Mouse (Mus musculus): ENCODE results near the gene Spty2d1.
"Not testable (repeated sequence)": the region's sequence is repeated elsewhere in the genome, so short reads cannot be mapped to it uniquely, and the experiment has no call there.

The Spty2d1 gene

DNA sequence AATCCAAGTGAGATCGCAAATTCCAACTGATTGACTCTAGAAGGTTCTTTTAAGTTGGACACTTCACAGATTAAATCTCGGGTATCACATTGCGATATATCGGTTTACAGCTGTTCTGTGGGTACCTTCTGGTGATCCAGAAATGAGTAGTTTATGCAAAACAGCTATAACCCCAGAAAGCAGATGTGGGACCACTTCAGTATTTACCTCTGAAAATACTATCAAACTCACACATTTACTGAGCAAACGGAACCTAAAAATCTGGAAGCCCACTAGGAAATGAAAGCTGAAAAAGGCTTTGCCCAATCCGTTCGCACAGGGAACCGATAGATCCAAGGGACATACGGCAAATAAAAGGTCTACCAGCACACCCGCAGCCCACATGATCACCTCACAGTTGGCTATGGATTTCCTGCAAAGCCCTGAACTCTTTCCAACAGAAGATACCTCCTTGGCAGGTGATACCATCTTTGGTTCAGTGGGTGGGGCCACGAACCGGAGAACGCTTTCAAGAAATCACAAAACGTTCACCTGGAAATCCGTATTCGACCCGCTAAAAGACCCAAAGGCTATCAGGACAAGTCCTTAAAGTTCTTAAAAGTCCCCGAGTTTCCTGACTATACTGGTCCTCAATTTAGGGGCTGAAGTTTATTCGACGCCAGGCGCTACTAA, 966 bp downstream of the Spty2d1 start:
- no peaks in the 10 kb centered on the region for H3K27me3 ChIP-seq (ENCODE audit: control insufficient read depth, insufficient read depth, low read length, poor library complexity, severe bottlenecking)
- peak; percentile 53 for DNase-seq (ENCODE audit: low read depth, low spot score)
- no peaks in the 10 kb centered on the region for H3K36me3 ChIP-seq (ENCODE audit: control insufficient read depth, insufficient read depth, low read length, poor library complexity, severe bottlenecking)

- peaks cover 3% of the 10 kb centered on the region; the same call in 1 of the 2 replicates for H3K36me3 ChIP-seq (ENCODE audit: control insufficient read depth, insufficient read depth, low read length, poor library complexity, severe bottlenecking)
- H3K27me3 ChIP-seq (ENCODE audit: control insufficient read depth, insufficient read depth, low read length, poor library complexity, severe bottlenecking) = no peaks in the 10 kb centered on the region
- no peak for DNase-seq (ENCODE audit: low read depth, low spot score)
These were observed 4.6 kb downstream of the Spty2d1 start for GRCm38 (mm10) chr7:47003411-47004115.

DNA sequence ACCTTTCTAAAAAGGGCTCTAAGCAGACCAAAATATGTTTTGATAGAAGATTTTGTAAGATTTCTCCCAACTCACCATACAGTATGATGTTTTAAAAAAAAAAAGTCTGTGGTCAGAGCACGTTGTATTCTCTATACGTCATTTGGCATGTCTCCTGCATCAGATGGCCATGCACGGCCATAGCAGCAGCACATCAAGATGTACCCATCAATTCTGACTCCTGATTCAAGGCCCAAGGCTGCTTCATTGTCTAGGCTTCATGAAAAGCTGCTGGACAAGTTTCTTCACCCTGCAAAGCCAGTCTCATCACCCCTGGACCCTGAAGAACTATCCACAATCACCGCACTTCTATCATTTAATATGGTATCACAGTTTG, 6.3 kb downstream of the Spty2d1 start:
- Histone ChIP-seq H3K27me3 (ENCODE audit: control insufficient read depth, insufficient read depth, low read length, poor library complexity, severe bottlenecking) (no peaks in the 10 kb centered on the region), H3K36me3 (ENCODE audit: control insufficient read depth, insufficient read depth, low read length, poor library complexity, severe bottlenecking) (peaks cover 3% of the 10 kb centered on the region; the same call in 1 of the 2 replicates)
- no peak for DNase-seq (ENCODE audit: low read depth, low spot score)

GRCm38 (mm10) chr7:47001125-47001899, 6.9 kb downstream of the Spty2d1 start:
- DNase-seq (ENCODE audit: low read depth, low spot score) = no peak
- Histone ChIP-seq H3K36me3 (ENCODE audit: control insufficient read depth, insufficient read depth, low read length, poor library complexity, severe bottlenecking) (peaks cover 3% of the 10 kb centered on the region; the same call in 1 of the 2 replicates), H3K27me3 (ENCODE audit: control insufficient read depth, insufficient read depth, low read length, poor library complexity, severe bottlenecking) (no peaks in the 10 kb centered on the region)

DNA sequence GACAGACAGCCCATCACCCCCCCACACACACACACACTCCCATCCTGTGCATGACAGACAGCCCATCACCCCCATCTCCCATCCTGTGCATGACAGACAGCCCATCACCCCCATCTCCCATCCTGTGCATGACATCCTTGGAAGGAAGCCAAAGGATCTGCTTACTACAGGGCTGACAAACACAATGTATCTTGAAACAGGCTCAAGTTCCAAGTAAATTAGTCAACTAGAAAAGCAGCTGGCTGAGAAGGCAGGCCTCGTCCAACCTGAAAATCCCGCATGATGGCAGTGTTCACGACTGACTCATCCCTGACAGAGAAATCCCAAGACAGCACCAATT, 7.6 kb downstream of the Spty2d1 start:
- peaks cover 3% of the 10 kb centered on the region; the same call in 1 of the 2 replicates for H3K36me3 ChIP-seq (ENCODE audit: control insufficient read depth, insufficient read depth, low read length, poor library complexity, severe bottlenecking)
- H3K27me3 ChIP-seq (ENCODE audit: control insufficient read depth, insufficient read depth, low read length, poor library complexity, severe bottlenecking) = no peaks in the 10 kb centered on the region
- DNase-seq (ENCODE audit: low read depth, low spot score) = no peak

DNA sequence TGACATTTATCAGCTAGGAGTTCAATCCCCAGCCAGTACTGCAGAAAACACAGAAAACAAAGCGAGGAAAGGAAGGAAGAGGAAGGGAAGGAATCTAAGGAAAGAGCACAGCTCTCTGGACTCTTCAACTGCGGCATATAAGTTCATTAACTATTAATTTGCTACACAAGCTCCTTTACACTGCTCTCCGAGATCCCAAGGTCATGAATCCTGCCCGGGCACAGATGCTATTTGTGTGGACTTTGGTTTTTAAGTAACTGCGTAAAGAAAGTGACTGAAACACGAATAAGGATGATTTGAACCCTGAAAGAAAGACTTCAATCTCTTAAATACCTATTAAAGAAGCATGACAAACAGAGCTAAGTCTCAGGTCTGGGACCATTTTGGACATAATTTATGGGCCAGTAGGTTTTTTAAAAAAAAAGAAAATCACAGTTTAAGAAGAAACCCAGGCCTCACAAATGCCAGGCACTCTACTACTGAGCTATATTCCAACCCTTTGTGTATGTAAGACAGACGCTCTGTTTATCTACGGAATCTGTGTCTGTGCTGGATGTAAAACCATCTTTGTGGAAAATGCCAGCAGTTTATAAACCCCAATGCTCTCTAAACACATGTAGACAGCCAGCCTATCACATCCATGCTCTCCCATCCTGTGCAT, 8.1 kb downstream of the Spty2d1 start:
- Histone ChIP-seq H3K27me3 (ENCODE audit: control insufficient read depth, insufficient read depth, low read length, poor library complexity, severe bottlenecking) (no peaks in the 10 kb centered on the region), H3K36me3 (ENCODE audit: control insufficient read depth, insufficient read depth, low read length, poor library complexity, severe bottlenecking) (peaks cover 5% of the 10 kb centered on the region; the same call in 1 of the 2 replicates)
- no peak for DNase-seq (ENCODE audit: low read depth, low spot score)

GRCm38 (mm10) chr7:46998942-46999341, 9.3 kb downstream of the Spty2d1 start:
- peak; percentile 25 for DNase-seq (ENCODE audit: low read depth, low spot score)
- Histone ChIP-seq H3K27me3 (ENCODE audit: control insufficient read depth, insufficient read depth, low read length, poor library complexity, severe bottlenecking) (no peaks in the 10 kb centered on the region), H3K36me3 (ENCODE audit: control insufficient read depth, insufficient read depth, low read length, poor library complexity, severe bottlenecking) (peaks cover 7% of the 10 kb centered on the region)

DNA sequence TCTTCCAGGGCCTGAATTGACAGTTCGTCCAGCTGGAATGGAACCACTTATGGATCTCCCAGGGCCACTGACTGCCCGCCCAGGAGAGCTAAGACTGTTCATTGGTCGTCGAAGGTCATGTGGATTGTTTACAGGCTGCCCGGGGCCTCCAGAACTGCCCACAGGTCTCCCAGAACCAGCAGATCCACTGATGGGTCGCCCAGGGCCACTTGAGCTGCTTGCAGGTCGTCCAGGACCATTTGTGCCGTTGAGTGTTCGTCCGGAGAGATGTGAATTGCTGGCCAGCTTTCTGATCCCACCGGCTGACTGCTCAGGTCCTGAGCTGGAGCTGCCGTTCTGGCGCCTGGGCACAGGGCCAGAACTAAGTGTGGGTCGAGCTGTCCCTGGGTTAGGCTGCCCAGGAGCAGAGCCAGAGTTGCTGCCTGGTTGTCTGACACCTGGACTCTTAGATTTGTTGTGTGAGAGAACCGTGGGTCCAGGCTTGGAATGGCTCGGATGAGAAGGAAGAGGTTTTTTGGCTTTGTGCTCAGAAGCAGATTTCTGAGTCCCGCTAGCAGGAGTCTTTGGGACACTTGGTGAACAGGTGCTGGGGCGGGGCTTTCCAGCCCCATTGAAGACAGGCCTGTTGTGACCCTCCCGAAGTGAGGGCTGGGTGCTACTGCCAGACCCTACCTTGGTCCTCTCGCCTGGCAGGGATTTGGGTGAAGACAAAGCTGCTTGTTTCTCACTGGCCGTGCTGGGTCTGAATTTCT, 10.4 kb downstream of the Spty2d1 start:
- H3K36me3 ChIP-seq (ENCODE audit: control insufficient read depth, insufficient read depth, low read length, poor library complexity, severe bottlenecking) = peaks cover 10% of the 10 kb centered on the region
- no peak for DNase-seq (ENCODE audit: low read depth, low spot score)
- no peaks in the 10 kb centered on the region for H3K27me3 ChIP-seq (ENCODE audit: control insufficient read depth, insufficient read depth, low read length, poor library complexity, severe bottlenecking)

- H3K27me3 ChIP-seq (ENCODE audit: control insufficient read depth, insufficient read depth, low read length, poor library complexity, severe bottlenecking) = no peaks in the 10 kb centered on the region
- DNase-seq (ENCODE audit: low read depth, low spot score) = no peak
- peaks cover 10% of the 10 kb centered on the region for H3K36me3 ChIP-seq (ENCODE audit: control insufficient read depth, insufficient read depth, low read length, poor library complexity, severe bottlenecking)
These were observed 11.2 kb downstream of the Spty2d1 start for GRCm38 (mm10) chr7:46997008-46997407.

DNA sequence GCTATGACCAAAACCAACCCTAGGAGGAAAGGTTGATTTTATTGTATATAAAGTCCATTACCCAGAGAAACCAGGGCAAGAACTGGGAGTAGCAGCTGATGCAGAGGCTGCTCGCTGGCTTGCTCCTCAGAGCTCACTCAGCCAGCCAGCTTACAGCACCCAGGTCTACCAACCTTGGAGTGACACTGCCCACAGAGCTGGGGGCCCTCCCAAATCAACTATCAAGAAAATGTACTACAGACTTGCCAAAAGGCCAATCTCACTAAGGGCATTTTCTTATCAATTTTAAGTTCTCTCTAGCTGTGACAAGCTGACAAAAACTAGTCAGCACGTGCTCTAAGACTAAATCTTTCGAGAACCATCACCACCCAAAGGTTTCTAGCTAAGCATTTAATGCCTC, 12.7 kb downstream of the Spty2d1 start:
- H3K27me3 ChIP-seq (ENCODE audit: control insufficient read depth, insufficient read depth, low read length, poor library complexity, severe bottlenecking) = no peaks in the 10 kb centered on the region
- DNase-seq (ENCODE audit: low read depth, low spot score) = no peak
- peaks cover 10% of the 10 kb centered on the region for H3K36me3 ChIP-seq (ENCODE audit: control insufficient read depth, insufficient read depth, low read length, poor library complexity, severe bottlenecking)

DNA sequence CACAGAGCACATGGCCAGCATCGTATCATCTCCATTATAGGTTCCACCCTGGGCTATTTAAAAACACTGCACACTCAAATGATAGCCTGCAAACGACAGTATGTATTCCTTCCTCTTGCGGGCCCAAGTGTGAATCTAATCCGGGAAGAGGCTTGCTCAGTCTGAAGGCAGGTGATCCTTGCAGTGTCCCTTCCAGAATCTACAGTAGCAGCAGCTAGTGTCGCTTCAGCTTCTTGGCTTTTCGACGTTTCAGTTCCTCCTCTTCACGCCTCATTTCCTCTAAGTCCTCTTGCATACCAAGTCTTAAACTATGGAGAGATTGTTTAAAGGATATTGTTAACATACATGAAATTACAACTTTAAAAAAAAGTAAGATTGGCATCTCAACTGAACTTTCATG, 15.1 kb downstream of the Spty2d1 start:
- Histone ChIP-seq H3K27me3 (ENCODE audit: control insufficient read depth, insufficient read depth, low read length, poor library complexity, severe bottlenecking) (no peaks in the 10 kb centered on the region), H3K36me3 (ENCODE audit: control insufficient read depth, insufficient read depth, low read length, poor library complexity, severe bottlenecking) (peaks cover 6% of the 10 kb centered on the region; the same call in 1 of the 2 replicates)
- peak; percentile 61 for DNase-seq (ENCODE audit: low read depth, low spot score)

- H3K36me3 ChIP-seq (ENCODE audit: control insufficient read depth, insufficient read depth, low read length, poor library complexity, severe bottlenecking); DNase-seq (ENCODE audit: low read depth, low spot score); H3K27me3 ChIP-seq (ENCODE audit: control insufficient read depth, insufficient read depth, low read length, poor library complexity, severe bottlenecking): not testable (repeated sequence)
These were observed 18.8 kb downstream of the Spty2d1 start for GRCm38 (mm10) chr7:46989387-46989786.

- Histone ChIP-seq H3K27me3 (ENCODE audit: control insufficient read depth, insufficient read depth, low read length, poor library complexity, severe bottlenecking) (no peaks in the 10 kb centered on the region), H3K36me3 (ENCODE audit: control insufficient read depth, insufficient read depth, low read length, poor library complexity, severe bottlenecking) (no peaks in the 10 kb centered on the region)
- no peak for DNase-seq (ENCODE audit: low read depth, low spot score)
These were observed 21.1 kb downstream of the Spty2d1 start for GRCm38 (mm10) chr7:46987073-46987472.

DNA sequence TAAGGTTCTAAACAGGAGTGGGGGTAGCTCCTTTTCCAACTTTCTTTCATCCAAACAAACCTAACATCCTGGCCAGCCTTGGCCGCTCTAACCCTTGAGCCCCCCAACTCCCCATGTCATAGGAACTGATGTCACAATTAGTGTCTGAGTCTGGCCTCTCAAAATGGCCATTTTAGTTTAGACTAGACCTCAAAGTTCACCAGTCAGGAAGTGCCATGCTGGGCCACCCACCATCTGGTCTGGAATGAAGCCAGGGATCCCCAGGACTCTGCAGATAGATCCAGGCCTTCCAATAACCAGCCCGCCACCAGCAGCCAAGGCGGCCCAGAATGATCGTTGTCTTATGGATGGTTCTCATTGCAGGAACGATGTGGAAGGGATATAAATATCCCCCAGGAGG, 21.6 kb downstream of the Spty2d1 start:
- Histone ChIP-seq H3K27me3 (ENCODE audit: control insufficient read depth, insufficient read depth, low read length, poor library complexity, severe bottlenecking) (no peaks in the 10 kb centered on the region), H3K36me3 (ENCODE audit: control insufficient read depth, insufficient read depth, low read length, poor library complexity, severe bottlenecking) (no peaks in the 10 kb centered on the region)
- no peak for DNase-seq (ENCODE audit: low read depth, low spot score)

Data from splenic B cell, adult 2 months (primary cell).